Mouse (Mus musculus) layer of hippocampus, adult 9-10 months (tissue): ENCODE results near the gene Msi2.

ENCODE experiments used
- DNase-seq: peaks from one replicate; pipeline ENCODE4 v3.0.0; 2022; ENCODE audit warnings: low spot score

The Msi2 gene

GRCm38 (mm10) chr11:88718050-88718765 is at the start of gene Msi2:
TSS of gene Msi2 (minus strand) at chr11:88718513.
- DNase-seq, result peak; percentile 60

- DNase-seq, result no peak
Measured at GRCm38 (mm10) chr11:88765635-88766034, 47.3 kb upstream of the Msi2 start.

- DNase-seq, result no peak
Measured at GRCm38 (mm10) chr11:88763371-88763770, 45.1 kb upstream of the Msi2 start.

GRCm38 (mm10) chr11:88759501-88759900 is 41.2 kb upstream of the Msi2 start:
- no peak for DNase-seq

- no peak for DNase-seq
Measured at GRCm38 (mm10) chr11:88758402-88758801, 40.1 kb upstream of the Msi2 start.

GRCm38 (mm10) chr11:88745306-88745705 is 27.0 kb upstream of the Msi2 start:
- DNase-seq, result no peak

- no peak for DNase-seq
Measured at GRCm38 (mm10) chr11:88739574-88740295, 21.4 kb upstream of the Msi2 start.

- no peak for DNase-seq
Measured at GRCm38 (mm10) chr11:88729363-88729762, 11.1 kb upstream of the Msi2 start.

- peak; percentile 31 for DNase-seq
Measured at GRCm38 (mm10) chr11:88728508-88728890, 10.2 kb upstream of the Msi2 start.

GRCm38 (mm10) chr11:88727768-88728507 is 9.6 kb upstream of the Msi2 start:
- DNase-seq, result no peak

- no peak for DNase-seq
Measured at GRCm38 (mm10) chr11:88721144-88721636, 2.9 kb upstream of the Msi2 start.

GRCm38 (mm10) chr11:88720261-88721143 is 2.2 kb upstream of the Msi2 start:
- no peak for DNase-seq

GRCm38 (mm10) chr11:88719601-88720000 is 1.3 kb upstream of the Msi2 start:
- no peak for DNase-seq

- DNase-seq, result no peak
Measured at GRCm38 (mm10) chr11:88718766-88719595, 668 bp upstream of the Msi2 start.

GRCm38 (mm10) chr11:88717644-88718049 is 666 bp downstream of the Msi2 start:
- no peak for DNase-seq

- no peak for DNase-seq
Measured at GRCm38 (mm10) chr11:88717016-88717643, 1.2 kb downstream of the Msi2 start.

GRCm38 (mm10) chr11:88716061-88716994 is 2.0 kb downstream of the Msi2 start:
- no peak for DNase-seq

- DNase-seq, result no peak
Measured at GRCm38 (mm10) chr11:88715299-88715698, 3.0 kb downstream of the Msi2 start.

- no peak for DNase-seq
Measured at GRCm38 (mm10) chr11:88714127-88714526, 4.2 kb downstream of the Msi2 start.
